Mouse (Mus musculus) CD4-positive, CD25-positive, alpha-beta regulatory T cell, adult 9 weeks (primary cell): Measurements from ENCODE around the gene Gm4969. TPM values are rescaled to one million over a fixed set of nuclear protein-coding genes. Genes with fewer than 3 reads are reported as not detected.

Source experiments
- polyA plus RNA-seq: library from polyadenylated mRNA; unstranded; fragments of 100-300 nt; shearing (Covaris generic); gene quantifications from one replicate; pipeline ENCODE4 v1.2.1, GENCODE M21; 2017

Gm4969 gene
- not detected for polyA plus RNA-seq

GRCm38 (mm10) chr7:19118028-19118771 is at the start of gene Gm4969:
TSS of gene Gm4969 (minus strand) at chr7:19118368.

GRCm38 (mm10) chr7:19165656-19166423 is 47.7 kb upstream of the Gm4969 start, which contains the start of gene Gipr:
TSS of gene Gipr (minus strand) at chr7:19166127.

GRCm38 (mm10) chr7:19149626-19150025 is 31.5 kb upstream of the Gm4969 start, which contains the start of gene Snrpd2:
TSS of gene Snrpd2 (plus strand) at chr7:19149722.

GRCm38 (mm10) chr7:19148875-19149541 is 30.8 kb upstream of the Gm4969 start, which contains the start of gene Qpctl:
TSS of gene Qpctl (minus strand) at chr7:19149291.

GRCm38 (mm10) chr7:19119631-19120429 is 1.7 kb upstream of the Gm4969 start, which contains the start of gene Fbxo46:
TSS of gene Fbxo46 (plus strand) at chr7:19119859.

DNA sequence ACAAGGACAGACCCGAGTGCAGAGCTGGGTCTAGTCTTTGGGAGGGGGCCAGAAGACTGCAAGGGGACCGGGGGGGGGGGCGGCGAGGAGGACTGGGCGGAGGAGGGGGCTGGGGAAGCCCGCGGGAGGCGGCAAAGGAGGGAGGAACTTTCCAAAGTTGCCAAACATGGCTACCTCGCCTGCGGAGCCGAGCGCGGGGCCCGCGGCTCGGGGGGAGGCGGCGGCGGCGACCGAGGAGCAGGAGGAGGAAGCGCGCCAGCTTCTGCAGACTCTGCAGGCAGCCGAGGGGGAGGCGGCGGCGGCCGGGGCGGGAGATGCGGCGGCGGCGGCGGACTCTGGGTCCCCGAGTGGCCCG is 23.7 kb downstream of the Gm4969 start, which contains the start of gene Six5:
Gene Six5, plus strand, starts transcription at position 124 of the 355 bp plus-strand sequence.

GRCm38 (mm10) chr7:19083701-19084100 is 34.5 kb downstream of the Gm4969 start, which contains the start of gene Dmpk:
TSS of gene Dmpk (plus strand) at chr7:19083849.

DNA sequence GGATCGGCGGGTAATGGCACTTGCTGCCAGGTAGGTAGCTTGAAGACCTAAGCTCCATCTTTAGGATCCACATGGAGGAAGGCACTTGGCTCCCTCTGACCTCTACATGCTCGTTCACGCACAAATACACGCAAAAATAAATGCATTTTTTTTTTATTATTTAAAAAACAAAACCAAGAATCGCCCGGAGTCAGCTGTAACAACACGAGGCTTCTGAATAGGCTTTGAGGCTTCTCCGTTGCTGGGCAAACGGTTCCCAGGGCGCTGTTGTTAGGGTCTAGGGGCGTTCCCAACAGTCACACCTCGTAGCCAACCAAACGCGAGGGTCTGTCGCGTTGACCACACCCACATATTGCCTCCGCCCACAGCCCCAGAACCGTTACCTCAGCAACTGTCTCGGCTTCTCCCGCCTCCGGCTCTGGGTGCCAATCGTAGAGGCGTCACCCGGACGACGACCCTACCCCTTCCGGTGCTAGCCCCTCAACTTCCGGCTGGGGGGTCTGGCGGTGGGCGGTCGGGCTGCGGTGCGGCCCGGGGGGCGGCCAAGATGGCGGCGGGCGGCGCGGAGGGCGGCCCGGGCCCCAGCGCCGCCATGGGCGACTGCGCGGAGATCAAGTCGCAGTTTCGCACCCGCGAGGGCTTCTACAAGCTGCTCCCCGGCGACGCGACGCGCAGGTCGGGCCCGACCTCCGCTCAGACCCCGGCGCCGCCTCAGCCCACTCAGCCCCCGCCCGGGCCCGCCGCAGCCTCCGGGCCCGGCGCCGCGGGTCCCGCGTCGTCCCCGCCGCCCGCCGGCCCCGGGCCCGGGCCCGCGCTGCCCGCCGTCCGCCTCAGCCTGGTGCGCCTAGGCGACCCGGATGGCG is 42.2 kb downstream of the Gm4969 start, which contains the start of gene Dmwd:
Gene Dmwd, plus strand, starts transcription at position 505 of the 863 bp plus-strand sequence.

DNA sequence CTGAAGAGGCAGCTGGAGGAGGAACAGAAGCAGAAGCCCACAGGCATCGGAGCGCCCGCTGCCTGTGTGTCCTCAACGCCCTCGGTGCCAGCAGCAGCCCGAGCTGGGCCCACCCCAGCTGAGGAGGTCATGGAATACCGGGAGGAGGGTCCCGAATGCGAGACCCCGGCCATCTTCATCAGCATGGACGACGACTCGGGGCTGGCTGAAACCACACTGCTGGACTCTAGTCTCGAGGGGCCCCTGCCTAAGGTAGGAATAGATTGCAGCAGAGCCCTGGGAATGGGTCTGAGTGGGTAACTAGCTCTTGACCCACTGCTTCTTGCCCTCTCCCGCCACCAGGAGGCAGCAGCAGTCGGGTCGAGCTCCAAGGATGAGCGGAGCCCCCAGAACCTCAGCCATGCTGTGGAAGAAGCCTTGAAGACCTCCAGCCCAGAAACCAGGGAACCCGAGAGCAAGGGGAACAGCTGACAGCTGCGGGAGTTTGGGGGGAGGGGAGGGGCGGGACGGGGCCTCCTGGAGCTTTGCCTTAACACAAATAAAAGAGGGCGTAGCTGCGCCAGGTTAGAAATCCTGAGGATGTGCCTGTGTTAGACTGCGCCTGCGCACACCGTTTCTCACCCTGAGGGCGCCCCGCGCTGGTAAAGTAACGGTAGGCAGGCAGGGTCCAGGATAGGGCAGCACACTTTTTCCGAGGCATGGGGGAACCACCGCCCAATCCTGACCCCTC is 64.0 kb downstream of the Gm4969 start, which contains the start of gene Rsph6a:
Gene Rsph6a, plus strand, starts transcription at position 644 of the 730 bp plus-strand sequence.

Other genes with a start within 250 kb of the Gm4969 start
- 189 TPM for gene Pglyrp1, start 247.0 kb downstream of the Gm4969 start, polyA plus RNA-seq
- gene Ccdc61, start 208.0 kb downstream of the Gm4969 start, polyA plus RNA-seq = 20.1 TPM
- 0.06 TPM for gene Nova2, start 192.5 kb downstream of the Gm4969 start, polyA plus RNA-seq
- gene Nanos2, start 131.0 kb downstream of the Gm4969 start, polyA plus RNA-seq = not detected
- gene Mypop, start 127.1 kb downstream of the Gm4969 start, polyA plus RNA-seq = 3.5 TPM
- gene Irf2bp1, start 114.3 kb downstream of the Gm4969 start, polyA plus RNA-seq = 3.1 TPM
- gene Foxa3, start 94.8 kb downstream of the Gm4969 start, polyA plus RNA-seq = not detected
- 19.0 TPM for gene Sympk, start 94.0 kb downstream of the Gm4969 start, polyA plus RNA-seq
- not detected for gene Rsph6a, start 63.7 kb downstream of the Gm4969 start, polyA plus RNA-seq
- not detected for gene Dmwd, start 42.1 kb downstream of the Gm4969 start, polyA plus RNA-seq
- 0.42 TPM for gene Dmpk, start 34.5 kb downstream of the Gm4969 start, polyA plus RNA-seq
- gene Six5, start 23.8 kb downstream of the Gm4969 start, polyA plus RNA-seq = 0.15 TPM
- gene Fbxo46, start 1.5 kb upstream of the Gm4969 start, polyA plus RNA-seq = 28.3 TPM
- gene Qpctl, start 30.9 kb upstream of the Gm4969 start, polyA plus RNA-seq = 17.4 TPM
- gene Snrpd2, start 31.4 kb upstream of the Gm4969 start, polyA plus RNA-seq = 54.7 TPM
- gene Gipr, start 47.8 kb upstream of the Gm4969 start, polyA plus RNA-seq = not detected
- gene Eml2, start 58.1 kb upstream of the Gm4969 start, polyA plus RNA-seq = 33.3 TPM
- 0.31 TPM for gene Gpr4, start 94.2 kb upstream of the Gm4969 start, polyA plus RNA-seq
- 25.6 TPM for gene Opa3, start 110.0 kb upstream of the Gm4969 start, polyA plus RNA-seq
- 301 TPM for gene Vasp, start 153.4 kb upstream of the Gm4969 start, polyA plus RNA-seq
- gene Ppm1n, start 161.7 kb upstream of the Gm4969 start, polyA plus RNA-seq = 1.3 TPM
- gene Rtn2, start 164.3 kb upstream of the Gm4969 start, polyA plus RNA-seq = not detected
- 0.94 TPM for gene Fosb, start 191.7 kb upstream of the Gm4969 start, polyA plus RNA-seq
- gene Ercc1, start 226.4 kb upstream of the Gm4969 start, polyA plus RNA-seq = 88.0 TPM
- 18.5 TPM for gene Cd3eap, start 241.1 kb upstream of the Gm4969 start, polyA plus RNA-seq
- 0.29 TPM for gene Ppp1r13l, start 241.4 kb upstream of the Gm4969 start, polyA plus RNA-seq